Mouse (Mus musculus): ENCODE data around the gene Prmt3. TPM values are rescaled to one million over a fixed set of nuclear protein-coding genes. Genes with fewer than 3 reads are reported as not detected.

Gene Prmt3
- 24.3 and 30.3 TPM in 2 replicates for polyA plus RNA-seq (2021; fragmentation: Nextera tagmentation)
- long read RNA-seq, experiment 1, transcript Prmt3-201 (16 exons, 2,507 nt) = major isoform, 191 of 248 reads
- long read RNA-seq, experiment 1, partial matches to known transcripts = 12 of 248 reads
- long read RNA-seq, experiment 1, other reads (novel, unspliced or antisense) = 44 of 248 reads
- long read RNA-seq, experiment 2, transcript Prmt3-201 (16 exons, 2,507 nt) = major isoform, 27 of 42 reads
- long read RNA-seq, experiment 2, partial matches to known transcripts = 2 of 42 reads
- long read RNA-seq, experiment 2, other reads (novel, unspliced or antisense) = 12 of 42 reads

GRCm38 (mm10) chr7:49778114-49778901 is at the start of gene Prmt3:
Gene Prmt3 (plus strand): TSS chr7:49778346.

GRCm38 (mm10) chr7:49758934-49759571 is 19.1 kb upstream of the Prmt3 start, which contains the start of gene Htatip2:
Gene Htatip2 (plus strand): TSS chr7:49759115.

Other genes starting within 250 kb of the Prmt3 start
- gene Dbx1, start 141.5 kb upstream of the Prmt3 start, polyA plus RNA-seq (2021; fragmentation: Nextera tagmentation) = not detected in 2 replicates
- 24.6 and 27.1 TPM in 2 replicates for gene Htatip2, start 19.2 kb upstream of the Prmt3 start, polyA plus RNA-seq (2021; fragmentation: Nextera tagmentation)
- 0.04 TPM in 1 of 2 replicates, not detected in the other for gene Slc6a5, start 131.8 kb downstream of the Prmt3 start, polyA plus RNA-seq (2021; fragmentation: Nextera tagmentation)
- gene Nell1, start 196.5 kb downstream of the Prmt3 start, polyA plus RNA-seq (2021; fragmentation: Nextera tagmentation) = 21.4 and 23.4 TPM in 2 replicates